Mouse (Mus musculus) ES-Bruce4 (cell line): ENCODE results near the gene Hecw2. TPM values are rescaled to one million over a fixed set of nuclear protein-coding genes. Genes with fewer than 3 reads are reported as not detected.

ENCODE experiments used
- H3K27ac ChIP-seq: 2 replicates; pipeline ENCODE4 v1.5.1; 2012; ENCODE audit warnings: low read length, inconsistent platforms; ENCODE audit not compliant: insufficient read depth
- H3K27me3 ChIP-seq: 2 replicates; pipeline ENCODE4 v1.6.1; 2012; ENCODE audit warnings: mild to moderate bottlenecking, low read length, inconsistent platforms; ENCODE audit not compliant: control insufficient read depth, poor library complexity, insufficient read depth, severe bottlenecking
- H3K36me3 ChIP-seq: 2 replicates; pipeline ENCODE4 v1.6.1; 2012; ENCODE audit warnings: inconsistent platforms, mild to moderate bottlenecking, low read length, moderate library complexity; ENCODE audit not compliant: control insufficient read depth, poor library complexity, insufficient read depth, severe bottlenecking
- H3K4me1 ChIP-seq: one replicate; pipeline ENCODE4 v1.8.1; 2011; ENCODE audit warnings: low read length; ENCODE audit not compliant: control insufficient read depth, insufficient read depth
- H3K4me3 ChIP-seq: 2 replicates; pipeline ENCODE4 v1.5.1; 2011; ENCODE audit warnings: low read depth, mild to moderate bottlenecking, low read length
- H3K9ac ChIP-seq: 2 replicates; pipeline ENCODE4 v1.6.1; 2012; ENCODE audit warnings: low read depth, mild to moderate bottlenecking, inconsistent platforms; ENCODE audit not compliant: poor library complexity, severe bottlenecking
- H3K9me3 ChIP-seq: replicated peaks from 2 replicates; pipeline ENCODE4 v1.6.1; 2012; ENCODE audit warnings: mild to moderate bottlenecking, low read length, inconsistent platforms; ENCODE audit not compliant: control insufficient read depth, poor library complexity, insufficient read depth, severe bottlenecking
- CTCF ChIP-seq: IDR thresholded peaks from one replicate; pipeline ENCODE4 v1.8.1; 2011; ENCODE audit warnings: low read depth, low read length
- EP300 ChIP-seq: IDR thresholded peaks from 2 replicates; pipeline ENCODE4 v1.6.1; 2011; ENCODE audit warnings: low read depth, low read length; ENCODE audit not compliant: insufficient read depth
- POLR2A ChIP-seq: IDR thresholded peaks from one replicate; pipeline ENCODE4 v1.8.1; 2011; ENCODE audit warnings: low read length; ENCODE audit not compliant: insufficient read depth
- polyA plus RNA-seq: library from polyadenylated mRNA; stranded (reverse); fragments of >200 nt; gene quantifications from 2 replicates; pipeline ENCODE4 v1.2.4, GENCODE M21; 2011; ENCODE audit warnings: low read depth; ENCODE audit not compliant: missing spikeins, insufficient read depth, insufficient read length

Gene Hecw2
- polyA plus RNA-seq, 1 experiment, result 9.5 TPM

DNA sequence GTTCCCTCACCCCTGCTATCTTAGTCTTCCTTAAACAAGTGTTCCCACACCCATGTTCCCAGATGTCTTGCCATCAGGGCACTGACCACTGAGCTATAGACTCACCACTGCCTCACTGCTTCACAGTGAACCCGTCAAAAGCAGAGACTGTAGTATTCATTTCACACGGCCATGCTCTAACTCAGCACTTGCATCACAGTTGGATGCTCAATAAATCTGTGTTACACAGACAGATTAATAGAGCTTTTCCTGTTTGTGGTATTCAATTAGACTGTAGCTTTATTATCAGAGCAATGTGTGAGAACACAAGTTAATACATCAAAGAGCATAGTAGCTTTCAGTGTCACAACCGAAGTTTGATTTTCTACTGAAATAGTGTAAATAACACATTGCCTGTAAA, 330.9 kb downstream of the Hecw2 start:
- Histone ChIP-seq H3K9me3 (no peaks in the 10 kb centered on the region), H3K9ac (no peak overlapping the region), H3K4me3 (no peak overlapping the region), H3K27me3 (no peaks in the 10 kb centered on the region), H3K36me3 (no peaks in the 10 kb centered on the region), H3K27ac (no peak overlapping the region), H3K4me1 (peaks cover 2% of the 10 kb centered on the region)
- TF ChIP-seq CTCF (no peak), POLR2A (no peak), EP300 (no peak)

DNA sequence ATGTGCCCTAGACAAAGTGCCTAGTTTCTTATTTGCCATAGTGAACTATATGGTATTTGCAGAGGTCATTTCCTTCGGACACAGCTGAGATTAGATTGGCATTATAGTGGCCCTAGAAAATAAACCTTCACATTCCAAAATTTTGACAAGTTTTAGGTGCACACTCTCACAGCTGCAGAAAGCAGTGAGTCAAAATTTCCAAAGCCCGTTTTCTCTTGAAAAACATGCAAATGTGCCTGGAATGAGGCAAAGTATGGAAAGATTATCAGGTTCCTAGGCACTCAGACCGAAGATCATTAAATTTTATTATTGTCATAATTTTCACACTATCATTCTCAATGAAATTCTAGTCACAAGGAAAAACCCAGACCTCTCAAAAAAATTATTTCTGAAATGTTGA, 334.4 kb downstream of the Hecw2 start:
- no peaks in the 10 kb centered on the region for H3K36me3 ChIP-seq
- H3K9me3 ChIP-seq, result no peaks in the 10 kb centered on the region
- no peak for TF ChIP-seq CTCF
- TF ChIP-seq EP300, result no peak
- TF ChIP-seq POLR2A, result no peak
- H3K4me3 ChIP-seq, result no peak overlapping the region
- H3K27ac ChIP-seq, result no peak overlapping the region
- H3K4me1 ChIP-seq, result no peaks in the 10 kb centered on the region
- H3K27me3 ChIP-seq, result no peaks in the 10 kb centered on the region
- H3K9ac ChIP-seq, result no peak overlapping the region

GRCm38 (mm10) chr1:53859175-53859574, 335.8 kb downstream of the Hecw2 start:
- no peak overlapping the region for H3K27ac ChIP-seq
- H3K27me3 ChIP-seq, result no peaks in the 10 kb centered on the region
- H3K9me3 ChIP-seq, result no peaks in the 10 kb centered on the region
- TF ChIP-seq EP300, result no peak
- no peak for TF ChIP-seq CTCF
- no peak overlapping the region for H3K9ac ChIP-seq
- H3K36me3 ChIP-seq, result no peaks in the 10 kb centered on the region
- H3K4me1 ChIP-seq, result no peaks in the 10 kb centered on the region
- H3K4me3 ChIP-seq, result no peak overlapping the region

DNA sequence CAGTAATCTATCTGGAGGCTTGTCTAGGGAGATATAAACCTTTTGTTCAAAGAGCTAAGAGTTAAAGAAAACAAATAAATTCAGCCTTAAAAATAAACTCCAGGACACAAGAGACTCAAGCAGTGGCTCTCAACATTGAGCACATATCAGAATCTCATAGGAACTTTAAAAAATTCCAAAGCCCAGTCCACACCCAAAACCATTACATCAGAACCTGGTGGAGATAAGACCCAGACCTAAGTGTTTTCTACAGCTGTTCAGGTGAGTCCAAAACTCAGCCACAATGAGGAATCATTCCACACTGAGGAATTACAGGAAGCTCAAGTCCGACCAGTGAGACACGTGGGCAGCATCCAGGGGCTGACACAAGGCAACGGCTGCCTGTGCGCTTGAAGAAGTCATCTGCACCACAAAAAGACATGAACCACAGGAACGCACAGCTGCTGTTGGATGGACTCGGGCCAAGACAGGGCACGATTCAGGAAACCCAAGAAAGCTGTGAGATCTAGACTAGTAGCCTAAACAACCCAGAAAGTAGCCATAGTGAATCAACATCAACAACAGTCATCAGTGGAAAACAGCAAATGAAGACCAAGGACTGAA, 338.4 kb downstream of the Hecw2 start:
- Histone ChIP-seq H3K4me1 (no peaks in the 10 kb centered on the region), H3K9ac (no peak overlapping the region), H3K9me3 (no peaks in the 10 kb centered on the region), H3K27ac (no peak overlapping the region), H3K36me3 (no peaks in the 10 kb centered on the region), H3K27me3 (no peaks in the 10 kb centered on the region), H3K4me3 (no peak overlapping the region)
- 0 out of 2 replicates have a peak, but pooled peaks have one; percentile 18 for TF ChIP-seq EP300
- no peak for TF ChIP-seq POLR2A
- no peak for TF ChIP-seq CTCF

- Histone ChIP-seq H3K27ac (no peak overlapping the region), H3K27me3 (no peaks in the 10 kb centered on the region), H3K9ac (no peak overlapping the region), H3K9me3 (no peaks in the 10 kb centered on the region), H3K36me3 (no peaks in the 10 kb centered on the region), H3K4me1 (peaks cover under 1% of the 10 kb centered on the region), H3K4me3 (no peak overlapping the region)
- TF ChIP-seq POLR2A (no peak), CTCF (no peak)
Measured at GRCm38 (mm10) chr1:53855732-53856131, 339.2 kb downstream of the Hecw2 start.

- Histone ChIP-seq H3K4me1 (peaks cover 2% of the 10 kb centered on the region), H3K27me3 (no peaks in the 10 kb centered on the region), H3K36me3 (no peaks in the 10 kb centered on the region), H3K9ac (no peak overlapping the region), H3K27ac (no peak overlapping the region), H3K4me3 (no peak overlapping the region), H3K9me3 (no peaks in the 10 kb centered on the region)
- TF ChIP-seq EP300, result 0 out of 2 replicates have a peak, but pooled peaks have one; percentile 13
- no peak for TF ChIP-seq CTCF
Measured at GRCm38 (mm10) chr1:53852086-53852610, 342.8 kb downstream of the Hecw2 start.
